Mouse (Mus musculus) heart, adult 2 months (tissue): ENCODE data around the gene Nr2c1. TPM values are rescaled to one million over a fixed set of nuclear protein-coding genes. Genes with fewer than 3 reads are reported as not detected.
A peak's percentile ranks its signal among the peaks of the same experiment; 100 is the strongest.

Experiments
- DNase-seq, 2 experiments: peaks; one replicate each; pipeline ENCODE4 v3.0.0; 2021
- H3K27ac ChIP-seq: fragments of 200-600 bp; 2 replicates; pipeline ENCODE4 v1.8.1; 2022
- H3K27me3 ChIP-seq: fragments of 200-500 bp; 2 replicates; pipeline ENCODE4 v1.6.1; 2012; ENCODE audit warnings: mild to moderate bottlenecking, low read length, inconsistent platforms, mixed read lengths; ENCODE audit not compliant: control insufficient read depth, insufficient read depth
- H3K36me3 ChIP-seq: fragments of 200-500 bp; 2 replicates; pipeline ENCODE4 v1.6.1; 2012; ENCODE audit warnings: low read length, inconsistent platforms; ENCODE audit not compliant: control insufficient read depth, insufficient read depth
- H3K4me1 ChIP-seq: fragments of 200-500 bp; 2 replicates; pipeline ENCODE4 v1.6.1; 2011; ENCODE audit warnings: low read length; ENCODE audit not compliant: control insufficient read depth, insufficient read depth
- H3K4me3 ChIP-seq: fragments of 200-600 bp; 2 replicates; pipeline ENCODE4 v1.8.1; 2022
- H3K79me2 ChIP-seq: fragments of 200-500 bp; replicated peaks from 2 replicates; pipeline ENCODE4 v1.6.1; 2012; ENCODE audit warnings: mild to moderate bottlenecking, inconsistent platforms, low read length, moderate library complexity, mixed read lengths; ENCODE audit not compliant: control insufficient read depth, insufficient read depth
- H3K9ac ChIP-seq: fragments of 200-500 bp; 2 replicates; pipeline ENCODE4 v1.6.1; 2012; ENCODE audit warnings: low read depth, mild to moderate bottlenecking, control low read depth, inconsistent platforms, low read length, mixed read lengths
- CTCF ChIP-seq: fragments of 200-600 bp; IDR thresholded peaks from 2 replicates; pipeline ENCODE4 v1.8.1; 2022; ENCODE audit warnings: antibody characterized with exemption, mild to moderate bottlenecking, moderate library complexity
- EP300 ChIP-seq: fragments of 200-500 bp; IDR thresholded peaks from 2 replicates; pipeline ENCODE4 v1.6.1; 2011; ENCODE audit warnings: low read depth, low read length, control low read depth; ENCODE audit not compliant: insufficient read depth
- POLR2A ChIP-seq: fragments of 200-500 bp; IDR thresholded peaks from 2 replicates; pipeline ENCODE4 v1.6.1; 2011; ENCODE audit warnings: mild to moderate bottlenecking, low read depth, low read length, control low read depth; ENCODE audit not compliant: insufficient read depth
- WGBS: fragments of 180-500 bp; shearing (Covaris S2); methylation state at CpG from one replicate; pipeline ENCODE4 v1.1.7; 2018; 5-methylcytosine and 5-hydroxymethylcytosine counted together
- intact Hi-C: fragments of 180-260 bp; cut with DNase I; formaldehyde crosslinking; loops from one replicate; pipeline ENCODE4 v1.15.1; 2025
- polyA plus RNA-seq: library from polyadenylated mRNA; depleted of rRNA; stranded (reverse); fragments of >200 nt; gene quantifications from 2 replicates; pipeline ENCODE4 v1.2.3, GENCODE M21; 2012
- total RNA-seq, 2 experiments: library from RNA; stranded (reverse); gene quantifications; 2 replicates each; pipeline ENCODE4 v1.2.3; 2021

Nr2c1 gene
- total and polyA plus RNA-seq, 3 experiments: 3.3 to 6.6 (median 6.1) TPM

DNA sequence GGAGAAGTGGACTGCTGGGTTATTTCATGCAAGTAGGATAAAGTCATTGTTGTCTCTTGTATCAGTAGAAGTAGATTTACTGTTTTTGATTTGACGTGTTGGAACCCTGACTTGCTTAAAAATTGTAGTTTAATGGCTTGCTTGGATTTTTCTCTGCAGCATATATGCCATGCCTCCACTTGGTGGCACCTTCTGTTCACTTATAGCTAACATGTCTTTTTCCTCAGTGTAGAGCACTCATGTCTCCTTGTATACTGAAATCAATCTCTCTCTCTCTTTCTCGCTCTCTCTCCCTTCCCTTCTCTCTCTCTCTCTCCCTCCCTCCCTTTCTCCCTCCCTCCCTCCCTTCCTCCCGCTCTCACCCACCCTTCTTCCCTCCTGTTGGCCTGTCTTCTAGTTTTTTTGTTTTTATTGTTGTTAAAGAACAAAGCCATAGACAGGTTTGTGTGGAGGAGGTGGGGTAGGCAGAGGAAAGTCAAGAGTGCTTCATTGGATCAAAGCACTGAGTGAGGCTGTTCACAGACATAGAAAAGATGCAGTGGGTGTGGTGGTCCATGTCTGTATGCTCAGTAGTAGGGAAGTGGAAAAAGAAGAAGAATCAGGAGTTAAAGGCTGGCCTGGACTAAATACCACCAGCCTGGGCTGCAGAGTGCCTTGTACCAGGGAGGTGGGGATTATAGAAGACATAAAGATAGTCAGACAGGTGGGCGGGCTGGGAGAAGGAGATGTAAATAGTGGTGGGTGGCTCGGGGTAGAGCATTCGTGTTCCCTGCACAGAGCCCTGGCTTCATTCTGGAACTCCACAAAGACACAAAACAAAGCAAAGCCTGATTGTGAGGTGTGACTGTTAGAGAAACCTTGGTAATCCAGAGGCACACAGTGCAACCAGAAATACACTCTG, 63.1 kb downstream of the Nr2c1 start:
- H3K9ac ChIP-seq: no peak overlapping the region
- H3K4me1 ChIP-seq: no peaks in the 10 kb centered on the region
- H3K27ac ChIP-seq: no peak overlapping the region
- no peaks in the 10 kb centered on the region for H3K27me3 ChIP-seq
- no peak overlapping the region for H3K4me3 ChIP-seq
- TF ChIP-seq EP300 (no peak), POLR2A (no peak), CTCF (peak; percentile 45)
- intact Hi-C loops: no loop called here
- H3K79me2 ChIP-seq: no peaks in the 10 kb centered on the region
- WGBS: 73% methylated on average over 6 of the region's 6 CpGs
- DNase-seq: no peak
- H3K36me3 ChIP-seq: no peaks in the 10 kb centered on the region

DNA sequence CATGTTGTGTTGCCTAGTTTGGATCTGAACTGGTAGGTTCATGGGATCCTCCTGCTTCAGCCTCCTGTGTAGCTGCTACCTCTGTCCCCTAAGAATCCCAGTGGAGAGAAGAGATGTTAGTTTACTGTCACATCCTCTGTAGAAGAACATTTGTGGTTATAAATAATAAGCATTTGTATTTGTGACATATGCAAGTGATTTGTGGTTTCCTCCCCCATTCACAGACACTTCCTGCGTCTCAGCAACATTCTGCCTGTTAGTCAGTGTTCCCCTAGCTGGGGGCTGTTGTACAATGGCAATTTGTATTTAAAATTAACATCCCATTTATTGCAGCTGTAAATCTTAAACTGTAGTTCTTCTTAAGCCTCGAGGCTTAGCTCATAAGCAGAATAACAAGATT, 63.9 kb downstream of the Nr2c1 start:
- Histone ChIP-seq H3K9ac (no peak overlapping the region), H3K27me3 (no peaks in the 10 kb centered on the region), H3K4me1 (no peaks in the 10 kb centered on the region), H3K27ac (no peak overlapping the region), H3K36me3 (no peaks in the 10 kb centered on the region; the same call in 1 of the 2 replicates), H3K79me2 (no peaks in the 10 kb centered on the region), H3K4me3 (no peak overlapping the region)
- no peak for DNase-seq
- WGBS: 71% methylated on average over 2 of the region's 2 CpGs
- no peak for TF ChIP-seq POLR2A
- no peak for TF ChIP-seq EP300
- intact Hi-C loops: no loop called here

DNA sequence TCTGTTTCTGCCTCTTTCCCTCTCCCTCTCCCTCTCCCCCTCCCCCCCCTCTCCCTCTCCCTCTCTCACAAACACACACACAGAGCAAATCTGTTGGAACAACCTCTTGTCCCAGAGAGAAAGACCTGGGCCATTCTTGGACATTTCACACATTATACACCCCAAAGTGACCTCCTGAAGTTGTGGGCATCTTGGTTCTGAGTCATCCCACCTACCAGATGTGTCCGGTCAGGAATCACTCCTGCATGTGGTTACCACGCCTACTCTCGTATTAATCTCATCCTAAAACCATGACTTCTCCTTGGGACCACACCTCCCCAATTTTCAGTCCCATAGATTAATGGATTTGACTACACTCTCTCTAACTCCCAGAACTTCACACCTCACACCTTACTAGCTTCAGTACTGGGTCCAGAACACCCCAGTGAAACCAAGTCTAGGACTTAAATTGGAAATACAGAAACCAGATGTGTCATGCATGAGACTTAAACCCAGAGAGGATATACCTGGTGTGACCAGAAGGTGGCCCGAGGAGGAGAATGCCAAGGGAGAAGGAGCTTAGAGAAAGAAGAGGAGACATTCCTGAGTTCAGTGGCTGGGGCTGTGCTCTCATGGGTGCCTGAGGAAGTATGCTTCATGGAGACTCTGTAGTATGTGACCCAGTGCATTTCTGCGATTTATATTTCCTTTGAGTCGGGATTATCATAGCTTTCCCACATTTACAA, 77.4 kb downstream of the Nr2c1 start:
- no peaks in the 10 kb centered on the region for H3K4me1 ChIP-seq
- H3K79me2 ChIP-seq: no peaks in the 10 kb centered on the region
- TF ChIP-seq EP300 (no peak), CTCF (peak; percentile 28)
- H3K27ac ChIP-seq: no peak overlapping the region
- intact Hi-C loops: no loop called here
- 78% methylated on average over 6 of the region's 6 CpGs for WGBS
- H3K36me3 ChIP-seq: no peaks in the 10 kb centered on the region
- H3K27me3 ChIP-seq: no peaks in the 10 kb centered on the region
- H3K9ac ChIP-seq: no peak overlapping the region
- DNase-seq: no peak
- no peak overlapping the region for H3K4me3 ChIP-seq

DNA sequence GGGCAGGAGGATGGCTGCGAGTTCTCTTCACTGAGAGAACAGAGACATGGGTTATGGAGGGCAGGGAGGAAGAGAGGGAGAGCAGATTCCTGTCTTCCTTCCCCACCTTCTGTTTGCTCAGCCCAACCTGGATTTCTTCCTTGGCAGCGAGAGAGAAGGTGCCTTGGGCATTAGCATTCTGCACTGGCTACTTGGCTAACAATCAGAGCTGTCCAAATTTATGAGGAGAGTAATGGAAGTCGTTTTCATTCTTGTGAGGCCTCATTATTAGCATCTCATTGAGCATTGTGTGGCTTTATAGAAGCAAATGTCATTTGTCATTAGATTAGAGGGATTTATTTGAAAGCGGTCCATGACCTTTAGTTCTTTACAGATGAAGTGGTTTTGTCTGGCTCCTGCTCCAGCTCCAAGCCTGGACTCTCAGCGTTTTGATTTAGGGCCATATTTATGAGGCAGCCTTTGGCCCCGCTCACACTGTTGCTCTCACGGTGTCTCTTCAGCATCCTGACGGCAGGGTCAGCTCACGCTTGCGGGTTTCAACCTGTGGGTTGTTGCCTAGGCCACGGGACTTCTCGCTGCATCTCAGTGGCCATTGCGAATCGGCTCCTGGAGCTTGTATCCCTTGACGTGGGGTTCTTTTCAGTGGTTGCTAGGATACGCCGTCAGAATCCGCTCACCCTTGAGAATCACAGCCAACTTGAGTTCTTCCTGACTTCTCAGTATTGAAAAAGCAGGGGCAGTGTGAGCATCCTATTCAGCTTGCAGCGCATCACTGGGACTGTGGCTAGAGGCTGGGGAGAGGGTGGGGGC, 82.6 kb downstream of the Nr2c1 start:
- H3K36me3 ChIP-seq: no peaks in the 10 kb centered on the region
- H3K79me2 ChIP-seq: no peaks in the 10 kb centered on the region
- no peaks in the 10 kb centered on the region for H3K4me1 ChIP-seq
- DNase-seq: no peak
- no peak overlapping the region for H3K9ac ChIP-seq
- no peak overlapping the region for H3K27ac ChIP-seq
- 74% methylated on average over 19 of the region's 19 CpGs for WGBS
- no peak overlapping the region for H3K4me3 ChIP-seq
- no peaks in the 10 kb centered on the region; the same call in 1 of the 2 replicates for H3K27me3 ChIP-seq
- intact Hi-C loops: no loop called here
- no peak for TF ChIP-seq EP300
- TF ChIP-seq POLR2A: no peak
- TF ChIP-seq CTCF: no peak

DNA sequence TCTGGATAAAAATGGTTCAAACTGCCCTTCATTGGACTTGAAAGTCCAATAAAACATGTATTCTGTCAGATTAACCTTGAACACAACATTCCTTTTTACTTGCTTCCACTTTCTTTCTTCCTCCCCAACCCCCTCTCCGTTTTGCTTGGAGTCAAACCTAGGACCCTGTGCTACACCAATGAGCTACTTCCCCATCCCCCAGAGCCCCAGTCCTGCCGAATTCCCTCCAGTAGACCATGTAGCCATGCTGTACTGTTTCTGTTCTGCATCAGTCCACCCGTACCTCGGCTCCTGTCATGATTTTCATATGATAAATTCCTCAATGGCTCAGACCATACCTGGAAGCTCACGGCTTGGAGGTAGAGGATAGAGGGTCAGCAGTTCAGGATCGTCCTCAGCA, 83.2 kb downstream of the Nr2c1 start:
- Histone ChIP-seq H3K4me1 (no peaks in the 10 kb centered on the region), H3K27ac (no peak overlapping the region), H3K36me3 (no peaks in the 10 kb centered on the region), H3K79me2 (no peaks in the 10 kb centered on the region), H3K9ac (no peak overlapping the region), H3K27me3 (no peaks in the 10 kb centered on the region; the same call in 1 of the 2 replicates), H3K4me3 (no peak overlapping the region)
- intact Hi-C loops: no loop called here
- TF ChIP-seq CTCF (no peak), POLR2A (no peak), EP300 (no peak)
- no peak for DNase-seq
- WGBS: 76% methylated on average over 6 of the region's 6 CpGs
